Mouse (Mus musculus) hindbrain, embryonic 12.5 days (tissue): Measurements from ENCODE around the gene Fam184a. TPM values are rescaled to one million over a fixed set of nuclear protein-coding genes. Genes with fewer than 3 reads are reported as not detected.

Experiments used
- ATAC-seq: fragments of 200-750 bp; cut with Nextera tagmentation; 2 replicates; pipeline ENCODE4 v1.8.0; 2017; ENCODE audit warnings: moderate TSS enrichment; ENCODE audit not compliant: low FRiP score
- H3K27ac ChIP-seq: fragments of 300-500 bp; sonication (generic); 2 replicates; pipeline ENCODE4 v1.5.1; 2016; ENCODE audit warnings: mild to moderate bottlenecking
- H3K27me3 ChIP-seq: fragments of 300-500 bp; sonication (generic); 2 replicates; pipeline ENCODE4 v1.6.1; 2016; ENCODE audit warnings: mild to moderate bottlenecking
- H3K36me3 ChIP-seq: fragments of 300-500 bp; sonication (generic); 2 replicates; pipeline ENCODE4 v1.6.1; 2016; ENCODE audit warnings: mild to moderate bottlenecking
- H3K4me1 ChIP-seq: fragments of 300-500 bp; sonication (generic); 2 replicates; pipeline ENCODE4 v1.6.1; 2016
- H3K4me2 ChIP-seq: fragments of 300-500 bp; sonication (generic); replicated peaks from 2 replicates; pipeline ENCODE4 v1.6.1; 2016; ENCODE audit warnings: mild to moderate bottlenecking
- H3K4me3 ChIP-seq: fragments of 300-500 bp; sonication (generic); 2 replicates; pipeline ENCODE4 v1.5.1; 2016; ENCODE audit warnings: mild to moderate bottlenecking
- H3K9ac ChIP-seq: fragments of 300-500 bp; sonication (generic); 2 replicates; pipeline ENCODE4 v1.6.1; 2016; ENCODE audit warnings: mild to moderate bottlenecking, moderate library complexity
- H3K9me3 ChIP-seq: fragments of 300-500 bp; sonication (generic); replicated peaks from 2 replicates; pipeline ENCODE4 v1.6.1; 2016; ENCODE audit warnings: mild to moderate bottlenecking
- WGBS: fragments of 180-500 bp; shearing (Covaris S2); methylation state at CpG from one replicate; pipeline ENCODE4 v1.1.7; 2016; 5-methylcytosine and 5-hydroxymethylcytosine counted together
- polyA plus RNA-seq: library from polyadenylated mRNA; unstranded; fragments of >200 nt; fragmentation: Nextera tagmentation; extraction: Ambion mirVana; gene quantifications from 2 replicates; pipeline ENCODE4 v1.2.1, GENCODE M21; 2016

Gene Fam184a
- polyA plus RNA-seq, 1 experiment from 2014 or later, result 12.0 TPM

- under 1% methylated on average over 67 of the region's 67 CpGs for WGBS
- Histone ChIP-seq H3K27ac (peak overlapping the region; percentile 88), H3K27me3 (no peaks in the 10 kb centered on the region), H3K9me3 (no peaks in the 10 kb centered on the region), H3K4me2 (peak overlapping the region; percentile 47), H3K4me1 (no peaks in the 10 kb centered on the region), H3K9ac (peak overlapping the region; percentile 73), H3K36me3 (no peaks in the 10 kb centered on the region), H3K4me3 (peak overlapping the region; percentile 75)
- peak; percentile 90 for ATAC-seq
These were observed 121.5 kb downstream of the Fam184a start for GRCm38 (mm10) chr10:53629247-53629917.

- no peaks in the 10 kb centered on the region for H3K27me3 ChIP-seq
- H3K27ac ChIP-seq, result no peak overlapping the region
- no peak overlapping the region for H3K4me2 ChIP-seq
- peaks cover 37% of the 10 kb centered on the region for H3K36me3 ChIP-seq
- no peaks in the 10 kb centered on the region for H3K4me1 ChIP-seq
- WGBS, result 91% methylated on average over 8 of the region's 8 CpGs
- no peak overlapping the region for H3K9ac ChIP-seq
- no peak overlapping the region for H3K4me3 ChIP-seq
- ATAC-seq, result no peak
- H3K9me3 ChIP-seq, result no peaks in the 10 kb centered on the region
These were observed 134.9 kb downstream of the Fam184a start for GRCm38 (mm10) chr10:53615850-53616616.

GRCm38 (mm10) chr10:53613955-53614354 is 137.0 kb downstream of the Fam184a start:
- WGBS, result 74% methylated on average over 1 of the region's 1 CpGs

GRCm38 (mm10) chr10:53612172-53612571 is 138.8 kb downstream of the Fam184a start:
- no peak for ATAC-seq
- no peak overlapping the region for H3K4me2 ChIP-seq
- H3K4me1 ChIP-seq, result no peaks in the 10 kb centered on the region
- WGBS, result 86% methylated on average over 1 of the region's 1 CpGs
- H3K9ac ChIP-seq, result no peak overlapping the region
- no peak overlapping the region for H3K4me3 ChIP-seq
- no peaks in the 10 kb centered on the region for H3K27me3 ChIP-seq
- no peaks in the 10 kb centered on the region for H3K9me3 ChIP-seq
- H3K36me3 ChIP-seq, result peaks cover 53% of the 10 kb centered on the region
- H3K27ac ChIP-seq, result no peak overlapping the region

More at GRCm38 (mm10) chr10:53613955-53614354, 137.0 kb downstream of the Fam184a start:
- Histone ChIP-seq H3K4me3 (no peak overlapping the region), H3K9ac (no peak overlapping the region), H3K27ac (no peak overlapping the region), H3K4me2 (no peak overlapping the region), H3K27me3 (no peaks in the 10 kb centered on the region), H3K4me1 (no peaks in the 10 kb centered on the region), H3K36me3 (peaks cover 45% of the 10 kb centered on the region), H3K9me3 (no peaks in the 10 kb centered on the region)
- ATAC-seq, result no peak

- Histone ChIP-seq H3K4me2 (no peak overlapping the region), H3K36me3 (peaks cover 61% of the 10 kb centered on the region), H3K27ac (no peak overlapping the region), H3K4me1 (no peaks in the 10 kb centered on the region), H3K27me3 (no peaks in the 10 kb centered on the region), H3K4me3 (no peak overlapping the region), H3K9me3 (no peaks in the 10 kb centered on the region), H3K9ac (no peak overlapping the region)
- ATAC-seq, result no peak
- 87% methylated on average over 2 of the region's 2 CpGs for WGBS
These were observed 142.6 kb downstream of the Fam184a start for GRCm38 (mm10) chr10:53608274-53608673.

- ATAC-seq, result no peak
- Histone ChIP-seq H3K9me3 (no peaks in the 10 kb centered on the region), H3K27ac (no peak overlapping the region), H3K36me3 (peaks cover 59% of the 10 kb centered on the region), H3K27me3 (no peaks in the 10 kb centered on the region), H3K4me2 (no peak overlapping the region), H3K9ac (no peak overlapping the region), H3K4me3 (no peak overlapping the region), H3K4me1 (peaks cover 5% of the 10 kb centered on the region; the same call in 1 of the 2 replicates)
- WGBS, result 80% methylated on average over 2 of the region's 2 CpGs
These were observed 145.6 kb downstream of the Fam184a start for GRCm38 (mm10) chr10:53605328-53605727.

GRCm38 (mm10) chr10:53598821-53599220 is 152.1 kb downstream of the Fam184a start:
- H3K9me3 ChIP-seq, result no peaks in the 10 kb centered on the region
- H3K4me1 ChIP-seq, result peaks cover 23% of the 10 kb centered on the region
- no peak overlapping the region for H3K27ac ChIP-seq
- 61% methylated on average over 5 of the region's 5 CpGs for WGBS
- H3K36me3 ChIP-seq, result peaks cover 16% of the 10 kb centered on the region
- no peak overlapping the region for H3K9ac ChIP-seq
- peak overlapping the region; percentile 6 for H3K4me3 ChIP-seq
- no peak for ATAC-seq
- H3K27me3 ChIP-seq, result no peaks in the 10 kb centered on the region
- peak overlapping the region; percentile 59 for H3K4me2 ChIP-seq

GRCm38 (mm10) chr10:53597121-53597881 is 153.6 kb downstream of the Fam184a start:
- peak overlapping the region; percentile 97 for H3K4me3 ChIP-seq
- no peaks in the 10 kb centered on the region for H3K27me3 ChIP-seq
- H3K9me3 ChIP-seq, result no peaks in the 10 kb centered on the region
- peak overlapping the region; percentile 95 for H3K27ac ChIP-seq
- H3K36me3 ChIP-seq, result peaks cover 4% of the 10 kb centered on the region; the same call in 1 of the 2 replicates
- peaks cover 23% of the 10 kb centered on the region for H3K4me1 ChIP-seq
- H3K4me2 ChIP-seq, result peak overlapping the region; percentile 59
- peak overlapping the region; percentile 98 for H3K9ac ChIP-seq
- peak; percentile 64 for ATAC-seq
- under 1% methylated on average over 88 of the region's 99 CpGs for WGBS

- peak; percentile 98 for ATAC-seq
- H3K9me3 ChIP-seq, result no peaks in the 10 kb centered on the region
- H3K4me2 ChIP-seq, result peak within 1 kb of the TSS; percentile 61
- peaks cover 25% of the 10 kb centered on the region for H3K4me1 ChIP-seq
- no peaks in the 10 kb centered on the region for H3K27me3 ChIP-seq
- H3K9ac ChIP-seq, result peak within 1 kb of the TSS; percentile 98
- WGBS, result 1% methylated on average over 52 of the region's 52 CpGs
- peaks cover 4% of the 10 kb centered on the region; the same call in 1 of the 2 replicates for H3K36me3 ChIP-seq
- peak within 1 kb of the TSS; percentile 97 for H3K4me3 ChIP-seq
- H3K27ac ChIP-seq, result peak within 1 kb of the TSS; percentile 95
These were observed 154.2 kb downstream of the Fam184a start, which contains the start of gene Asf1a for GRCm38 (mm10) chr10:53596677-53597120. Gene Asf1a, plus strand, starts transcription at chr10:53596757.

GRCm38 (mm10) chr10:53595744-53596676 is 154.9 kb downstream of the Fam184a start:
- peak; percentile 95 for ATAC-seq
- peak overlapping the region; percentile 97 for H3K4me3 ChIP-seq
- H3K36me3 ChIP-seq, result no peaks in the 10 kb centered on the region; the same call in 1 of the 2 replicates
- H3K4me2 ChIP-seq, result peak overlapping the region; percentile 61
- H3K9me3 ChIP-seq, result no peaks in the 10 kb centered on the region
- peaks cover 25% of the 10 kb centered on the region for H3K4me1 ChIP-seq
- peak overlapping the region; percentile 95 for H3K27ac ChIP-seq
- WGBS, result 9% methylated on average over 27 of the region's 27 CpGs
- H3K9ac ChIP-seq, result peak overlapping the region; percentile 65
- no peaks in the 10 kb centered on the region for H3K27me3 ChIP-seq

GRCm38 (mm10) chr10:53585777-53586176 is 165.1 kb downstream of the Fam184a start:
- H3K27ac ChIP-seq, result no peak overlapping the region
- no peak overlapping the region for H3K4me2 ChIP-seq
- H3K4me3 ChIP-seq, result no peak overlapping the region
- no peaks in the 10 kb centered on the region for H3K36me3 ChIP-seq
- H3K4me1 ChIP-seq, result peaks cover 5% of the 10 kb centered on the region
- no peak overlapping the region for H3K9ac ChIP-seq
- no peaks in the 10 kb centered on the region for H3K9me3 ChIP-seq
- no peak for ATAC-seq
- no peaks in the 10 kb centered on the region for H3K27me3 ChIP-seq
- 49% methylated on average over 3 of the region's 3 CpGs for WGBS
